Comparison of ENCODE assay signal across 14 mouse cellular contexts in genomic region chr5:68162503-68162902, GRCm38 (mm10).
"Had no signal": no experiment of that assay in that cellular context is flagged by ENCODE, and none has a peak within 500 bp of the region (broad histone marks: within the 10 kb centered on the region; RNA-seq: fewer than 3 reads in every experiment).

No protein-coding gene starts in this region.

- ATAC-seq: hindbrain, postnatal 0 days; inflammation-experienced regulatory T-cells, adult 6 months; intestine, embryonic 16.5 days had no signal

- H3K27me3 ChIP-seq: liver, embryonic 13.5 days; lung, embryonic 15.5 days; megakaryocyte, embryonic 14.5 days had no signal

- H3K4me1 ChIP-seq: liver, embryonic 13.5 days; lung, embryonic 15.5 days; megakaryocyte, embryonic 14.5 days; midbrain, embryonic 10.5 days had no signal

- H3K4me2 ChIP-seq: liver, embryonic 13.5 days; lung, embryonic 15.5 days had no signal

- H3K27ac ChIP-seq: hindbrain, postnatal 0 days; liver, embryonic 13.5 days; lung, embryonic 15.5 days; midbrain, embryonic 10.5 days had no signal

- DNase-seq: kidney, adult 18-20 months; kidney, adult 9 months; kidney, postnatal 14 days; kidney, postnatal 4 days; liver, embryonic 13.5 days; thymus, adult 2 months; thymus, postnatal 14 days; thymus, postnatal 4 days had no signal

- H3K9ac ChIP-seq: liver, embryonic 13.5 days; lung, embryonic 15.5 days had no signal

- H3K9me3 ChIP-seq: liver, embryonic 13.5 days; lung, embryonic 15.5 days; megakaryocyte, embryonic 14.5 days; midbrain, embryonic 10.5 days had no signal

- H3K36me3 ChIP-seq: liver, embryonic 13.5 days; lung, embryonic 15.5 days; midbrain, embryonic 10.5 days had no signal

- H3K4me3 ChIP-seq: liver, embryonic 13.5 days; lung, embryonic 15.5 days; megakaryocyte, embryonic 14.5 days; midbrain, embryonic 10.5 days had no signal
